ENCODE assay signal across 22 mouse cellular contexts in genomic region chr1:179096323-179096722, GRCm38 (mm10).
DNase-seq lines count a peak whose midpoint lies in the region; ATAC-seq lines count a peak whose summit lies in the region.
"Had no signal": no experiment of that assay in that cellular context is flagged by ENCODE, and none has a peak within 500 bp of the region (broad histone marks: within the 10 kb centered on the region; RNA-seq: fewer than 3 reads in every experiment).

No protein-coding gene starts in this region.

- H3K36me3 ChIP-seq in heart, embryonic 12.5 days = no peaks in the 10 kb centered on the region
- no peaks in the 10 kb centered on the region for H3K36me3 ChIP-seq in midbrain, embryonic 11.5 days (ENCODE audit: control insufficient read depth, insufficient read depth, low read length)
- no peaks in the 10 kb centered on the region for H3K36me3 ChIP-seq in midbrain, embryonic 15.5 days (replicated peaks)
- H3K36me3 ChIP-seq in limb, embryonic 10.5 days = no peaks in the 10 kb centered on the region
- H3K36me3 ChIP-seq: liver, embryonic 13.5 days; midbrain, embryonic 13.5 days; neural tube, embryonic 13.5 days had no signal

- peak overlapping the region; percentile 30; the same call in 1 of the 2 replicates for H3K27ac ChIP-seq in heart, embryonic 12.5 days (ENCODE audit: poor library complexity, severe bottlenecking)
- no peak overlapping the region for H3K27ac ChIP-seq in midbrain, embryonic 11.5 days (ENCODE audit: low read depth, low read length)
- no peak overlapping the region for H3K27ac ChIP-seq in midbrain, embryonic 15.5 days
- peak overlapping the region; percentile 84 for H3K27ac ChIP-seq in limb, embryonic 10.5 days
- H3K27ac ChIP-seq: heart, adult 2 months; hindbrain, embryonic 14.5 days; liver, embryonic 13.5 days; midbrain, embryonic 13.5 days; neural tube, embryonic 13.5 days had no signal

- no peak for DNase-seq in heart, postnatal 4 days
- peak; percentile 59 for DNase-seq in midbrain, embryonic 11.5 days (ENCODE audit: low spot score, missing footprints)
- DNase-seq in limb, embryonic 10.5 days (ENCODE audit: low spot score) = peak; percentile 48
- DNase-seq in retina, postnatal 1 day = peak; percentile 15
- no peak for DNase-seq in right cerebral cortex, postnatal 36 days (ENCODE audit: low spot score in 2 of 2)
- DNase-seq in spleen, postnatal 14 days (ENCODE audit: low spot score in 2 of 2) = no peak
- DNase-seq: adrenal gland, postnatal 36 days; cerebellum, adult 18-20 months; cerebellum, postnatal 25 days; gastrocnemius, postnatal 10 days; heart, adult 2 months; heart, postnatal 10 days; liver, embryonic 13.5 days; right cerebral cortex, postnatal 25 days; thymus, postnatal 14 days had no signal

- H3K4me2 ChIP-seq in heart, embryonic 12.5 days = no peak overlapping the region
- no peak overlapping the region for H3K4me2 ChIP-seq in midbrain, embryonic 11.5 days
- no peak overlapping the region for H3K4me2 ChIP-seq in midbrain, embryonic 15.5 days
- H3K4me2 ChIP-seq: hindbrain, embryonic 14.5 days; liver, embryonic 13.5 days; midbrain, embryonic 13.5 days; neural tube, embryonic 13.5 days had no signal

- H3K9me3 ChIP-seq in heart, embryonic 12.5 days (replicated peaks) = no peaks in the 10 kb centered on the region
- H3K9me3 ChIP-seq in midbrain, embryonic 11.5 days (ENCODE audit: control insufficient read depth, low read length) = no peaks in the 10 kb centered on the region
- H3K9me3 ChIP-seq in midbrain, embryonic 15.5 days = no peaks in the 10 kb centered on the region
- no peaks in the 10 kb centered on the region for H3K9me3 ChIP-seq in limb, embryonic 10.5 days (replicated peaks)
- H3K9me3 ChIP-seq: liver, embryonic 13.5 days; midbrain, embryonic 13.5 days; neural tube, embryonic 13.5 days had no signal

- 54% methylated on average over 5 of the region's 5 CpGs for WGBS in heart, embryonic 12.5 days
- 71% methylated on average over 5 of the region's 5 CpGs for WGBS in midbrain, embryonic 11.5 days
- 67% methylated on average over 5 of the region's 5 CpGs for WGBS in midbrain, embryonic 15.5 days
- 23% methylated on average over 5 of the region's 5 CpGs for WGBS in limb, embryonic 10.5 days

- H3K4me3 ChIP-seq in heart, embryonic 12.5 days = no peak overlapping the region
- H3K4me3 ChIP-seq in midbrain, embryonic 11.5 days (ENCODE audit: low read depth, low read length) = no peak overlapping the region
- no peak overlapping the region for H3K4me3 ChIP-seq in midbrain, embryonic 15.5 days
- H3K4me3 ChIP-seq in limb, embryonic 10.5 days = peak overlapping the region; percentile 33
- H3K4me3 ChIP-seq: heart, adult 2 months; liver, embryonic 13.5 days; midbrain, embryonic 13.5 days; neural tube, embryonic 13.5 days had no signal

- no peak overlapping the region for H3K9ac ChIP-seq in heart, embryonic 12.5 days
- H3K9ac ChIP-seq in midbrain, embryonic 11.5 days (ENCODE audit: low read length) = no peak overlapping the region
- H3K9ac ChIP-seq in midbrain, embryonic 15.5 days = no peak overlapping the region
- H3K9ac ChIP-seq: hindbrain, embryonic 14.5 days; liver, embryonic 13.5 days; midbrain, embryonic 13.5 days; neural tube, embryonic 13.5 days had no signal

- no peak for ATAC-seq in heart, embryonic 12.5 days (ENCODE audit: insufficient number of reproducible peaks, low FRiP score)
- no peak for ATAC-seq in midbrain, embryonic 11.5 days (ENCODE audit: low FRiP score)
- no peak for ATAC-seq in midbrain, embryonic 15.5 days (replicated peaks)
- ATAC-seq: intestine, embryonic 16.5 days; midbrain, embryonic 13.5 days had no signal

- H3K27me3 ChIP-seq in heart, embryonic 12.5 days (replicated peaks) = no peaks in the 10 kb centered on the region
- no peaks in the 10 kb centered on the region for H3K27me3 ChIP-seq in midbrain, embryonic 11.5 days (ENCODE audit: control insufficient read depth, insufficient read depth, low read length)
- H3K27me3 ChIP-seq in midbrain, embryonic 15.5 days (replicated peaks) = 0 out of 2 replicates have a peak, but pooled peaks cover 4% of the 10 kb centered on the region
- H3K27me3 ChIP-seq in limb, embryonic 10.5 days (ENCODE audit: low read depth, poor library complexity, severe bottlenecking) = no peaks in the 10 kb centered on the region
- H3K27me3 ChIP-seq: CH12.LX; liver, embryonic 13.5 days had no signal

- H3K4me1 ChIP-seq in heart, embryonic 12.5 days (replicated peaks) = peaks cover 26% of the 10 kb centered on the region
- H3K4me1 ChIP-seq in midbrain, embryonic 11.5 days (ENCODE audit: control insufficient read depth, insufficient read depth, low read length) = no peaks in the 10 kb centered on the region
- no peaks in the 10 kb centered on the region for H3K4me1 ChIP-seq in midbrain, embryonic 15.5 days
- peaks cover 72% of the 10 kb centered on the region for H3K4me1 ChIP-seq in limb, embryonic 10.5 days

Comparison
In these comparisons a context has a peak if more than half of its experiments do, and no peak if none do; other contexts are left out.
1. H3K27ac ChIP-seq: peak in heart, embryonic 12.5 days (single experiment) and limb, embryonic 10.5 days (single experiment); none in midbrain, embryonic 11.5 days (single experiment) and midbrain, embryonic 15.5 days (single experiment).
2. DNase-seq: peak in midbrain, embryonic 11.5 days (single experiment), limb, embryonic 10.5 days (single experiment) and retina, postnatal 1 day (single experiment); none in heart, postnatal 4 days (single experiment), right cerebral cortex, postnatal 36 days (0 of 2) and spleen, postnatal 14 days (0 of 2).